Mouse (Mus musculus) CH12.LX (cell line): ENCODE data around the gene Zdhhc20. TPM values are rescaled to one million over a fixed set of nuclear protein-coding genes. Genes with fewer than 3 reads are reported as not detected.
"Not testable (repeated sequence)": the region's sequence is repeated elsewhere in the genome, so short reads cannot be mapped to it uniquely, and the experiment has no call there.

Experiments used
- DNase-seq: peaks from one replicate; pipeline ENCODE4 v3.0.0-alpha.2; 2013; ENCODE audit errors: extremely low read depth
- H3K27ac ChIP-seq: 2 replicates; pipeline ENCODE4 v1.5.1; 2012; ENCODE audit warnings: low read depth, mild to moderate bottlenecking, control low read depth, moderate library complexity; ENCODE audit not compliant: insufficient read depth
- H3K27me3 ChIP-seq: replicated peaks from 2 replicates; pipeline ENCODE3; 2012; ENCODE audit warnings: inconsistent platforms
- H3K36me3 ChIP-seq, 2 experiments: replicated peaks in 1 of 2; 2 replicates each; pipeline versions ENCODE3 to v1.6.1; 2012; ENCODE audit warnings: inconsistent platforms in 1 of 2, low read length in 1 of 2, mild to moderate bottlenecking in 1 of 2, mixed read lengths in 1 of 2, moderate library complexity in 1 of 2; ENCODE audit not compliant: control insufficient read depth in 1 of 2, insufficient read depth in 1 of 2
- H3K4me1 ChIP-seq, 2 experiments: 2 replicates each; pipeline ENCODE4 v1.6.1; 2012; ENCODE audit warnings: inconsistent platforms in 1 of 2, moderate library complexity in 1 of 2; ENCODE audit not compliant: insufficient read depth in 2 of 2, control insufficient read depth in 1 of 2
- H3K4me2 ChIP-seq: 2 replicates; pipeline ENCODE4 v1.6.1; 2012; ENCODE audit warnings: low read depth, mild to moderate bottlenecking, control low read depth; ENCODE audit not compliant: poor library complexity, insufficient read depth, severe bottlenecking
- H3K4me3 ChIP-seq, 3 experiments: fragments of 150-350 bp in 1 of 3; sonication (generic) in 1 of 3; replicated peaks in 1 of 3; 2 replicates each; pipeline versions ENCODE3 to v1.5.1; 2011 to 2012; ENCODE audit warnings: low read depth in 2 of 3, low read length in 2 of 3, mild to moderate bottlenecking in 2 of 3, moderate library complexity in 2 of 3, control low read depth in 1 of 3, improper control_type of control experiment in 1 of 3, inconsistent platforms in 1 of 3, mixed read lengths in 1 of 3; ENCODE audit not compliant: poor library complexity in 1 of 3
- H3K79me2 ChIP-seq: replicated peaks from 2 replicates; pipeline ENCODE4 v1.6.1; 2012; ENCODE audit warnings: mild to moderate bottlenecking, moderate library complexity; ENCODE audit not compliant: control insufficient read depth, poor library complexity, insufficient read depth, severe bottlenecking; ENCODE audit errors: extremely low read depth
- H3K9ac ChIP-seq: 2 replicates; pipeline ENCODE4 v1.6.1; 2012; ENCODE audit warnings: low read depth, mild to moderate bottlenecking, control low read depth, moderate library complexity; ENCODE audit not compliant: insufficient read depth
- H3K9me3 ChIP-seq: replicated peaks from 2 replicates; pipeline ENCODE3; 2012; ENCODE audit warnings: low read length, inconsistent platforms, mixed read lengths
- BHLHE40 ChIP-seq: IDR thresholded peaks from 2 replicates; pipeline ENCODE4 v1.6.1; 2011; ENCODE audit warnings: mild to moderate bottlenecking, low read depth, low read length, improper control_type of control experiment
- EP300 ChIP-seq: IDR thresholded peaks from 2 replicates; pipeline ENCODE4 v1.6.1; 2011; ENCODE audit warnings: low read length, improper control_type of control experiment
- ETS1 ChIP-seq: conservative IDR thresholded peaks from 2 replicates; pipeline ENCODE4 v1.6.1; 2012; ENCODE audit warnings: low read depth, mild to moderate bottlenecking, inconsistent platforms, low read length, improper control_type of control experiment, moderate library complexity
- IRF4 ChIP-seq: IDR thresholded peaks from 2 replicates; pipeline ENCODE4 v1.6.1; 2014; ENCODE audit warnings: low read depth, mild to moderate bottlenecking, inconsistent platforms, low read length, improper control_type of control experiment
- MAX ChIP-seq: IDR thresholded peaks from 2 replicates; pipeline ENCODE4 v1.6.1; 2011; ENCODE audit warnings: low read length, improper control_type of control experiment
- MAZ ChIP-seq: IDR thresholded peaks from 2 replicates; pipeline ENCODE4 v1.6.1; 2012; ENCODE audit warnings: low read depth, mild to moderate bottlenecking, inconsistent platforms, low read length, improper control_type of control experiment, moderate library complexity
- MEF2A ChIP-seq: IDR thresholded peaks from 2 replicates; pipeline ENCODE4 v1.6.1; 2014; ENCODE audit warnings: low read depth, mild to moderate bottlenecking, inconsistent platforms, low read length, improper control_type of control experiment, borderline replicate concordance
- MYC ChIP-seq: IDR thresholded peaks from 2 replicates; pipeline ENCODE4 v1.6.1; 2011; ENCODE audit warnings: low read depth, mild to moderate bottlenecking, improper control_type of control experiment, low read length
- NRF1 ChIP-seq: IDR thresholded peaks from 2 replicates; pipeline ENCODE4 v1.6.1; 2014; ENCODE audit warnings: low read depth, mild to moderate bottlenecking, inconsistent platforms, low read length, improper control_type of control experiment, moderate library complexity
- POLR2A ChIP-seq: IDR thresholded peaks from 2 replicates; pipeline ENCODE4 v1.6.1; 2011; ENCODE audit warnings: low read depth, mild to moderate bottlenecking, improper control_type of control experiment, low read length
- POLR2AphosphoS2 ChIP-seq: IDR thresholded peaks from 2 replicates; pipeline ENCODE4 v1.6.1; 2011; ENCODE audit warnings: low read depth, low read length, improper control_type of control experiment
- SMC3 ChIP-seq: IDR thresholded peaks from 2 replicates; pipeline ENCODE4 v1.6.1; 2011; ENCODE audit warnings: low read depth, low read length, improper control_type of control experiment
- TCF12 ChIP-seq: IDR thresholded peaks from 2 replicates; pipeline ENCODE4 v1.6.1; 2014; ENCODE audit warnings: low read depth, mild to moderate bottlenecking, inconsistent platforms, low read length, improper control_type of control experiment
- UBTF ChIP-seq: IDR thresholded peaks from 2 replicates; pipeline ENCODE4 v1.6.1; 2012; ENCODE audit warnings: low read depth, mild to moderate bottlenecking, inconsistent platforms, low read length, improper control_type of control experiment, moderate library complexity
- USF1 ChIP-seq: IDR thresholded peaks from 2 replicates; pipeline ENCODE4 v1.6.1; 2014; ENCODE audit warnings: low read depth, mild to moderate bottlenecking, inconsistent platforms, low read length, improper control_type of control experiment
- ZC3H11A ChIP-seq: IDR thresholded peaks from 2 replicates; pipeline ENCODE4 v1.6.1; 2012; ENCODE audit warnings: low read depth, mild to moderate bottlenecking, inconsistent platforms, low read length, improper control_type of control experiment
- ZKSCAN1 ChIP-seq: IDR thresholded peaks from 2 replicates; pipeline ENCODE4 v1.6.1; 2012; ENCODE audit warnings: low read depth, inconsistent platforms, low read length, improper control_type of control experiment, borderline replicate concordance
- ZNF384 ChIP-seq: IDR thresholded peaks from 2 replicates; pipeline ENCODE4 v1.6.1; 2012; ENCODE audit warnings: low read depth, low read length, improper control_type of control experiment, inconsistent platforms
- dilution Hi-C: fragments of 300-500 bp; cut with MboI; formaldehyde crosslinking; loops from 2 replicates; pipeline ENCODE4 v1.14.3; 2020; ENCODE audit warnings: low sequenced_read_pairs; ENCODE audit not compliant: extremely low pct_unique_long_range_greater_than_20kb, extremely low pct_ligation_motif_present
- in situ Hi-C: fragments of 300-500 bp; cut with MboI; formaldehyde crosslinking; loops from 3 replicates; pipeline ENCODE4 v1.14.3; 2019; ENCODE audit warnings: low sequenced_read_pairs, low pct_ligation_motif_present, low pct_unique_long_range_greater_than_20kb, mixed read lengths
- polyA plus RNA-seq: library from polyadenylated mRNA; unstranded; fragments of >175 nt; gene quantifications from 2 replicates; pipeline ENCODE4 v1.2.1, GENCODE M21; 2012; ENCODE audit warnings: low read depth; ENCODE audit not compliant: insufficient read length
- total RNA-seq, 2 experiments: library from RNA; depleted of rRNA; stranded (reverse); fragments of 300-350 nt in 1 of 2; fragments of >200 nt in 1 of 2; gene quantifications; 2 replicates each; pipeline ENCODE4 v1.2.3; 2012 to 2014

Gene Zdhhc20
- total and polyA plus RNA-seq, 3 experiments = 10.4 to 41.3 (median 27.4) TPM

- H3K9me3 ChIP-seq, H3K27me3 ChIP-seq, in situ Hi-C loops, H3K4me2 ChIP-seq, H3K27ac ChIP-seq, H3K9ac ChIP-seq, DNase-seq, dilution Hi-C loops, H3K36me3 ChIP-seq, H3K79me2 ChIP-seq, H3K4me3 ChIP-seq: not testable (repeated sequence)
- peaks cover 0 to 15% of the 10 kb centered on the region in 2 experiments; a peak in 2 of 4 replicates for H3K4me1 ChIP-seq
Observed at GRCm38 (mm10) chr14:57896088-57896871, 6.2 kb upstream of the Zdhhc20 start.

DNA sequence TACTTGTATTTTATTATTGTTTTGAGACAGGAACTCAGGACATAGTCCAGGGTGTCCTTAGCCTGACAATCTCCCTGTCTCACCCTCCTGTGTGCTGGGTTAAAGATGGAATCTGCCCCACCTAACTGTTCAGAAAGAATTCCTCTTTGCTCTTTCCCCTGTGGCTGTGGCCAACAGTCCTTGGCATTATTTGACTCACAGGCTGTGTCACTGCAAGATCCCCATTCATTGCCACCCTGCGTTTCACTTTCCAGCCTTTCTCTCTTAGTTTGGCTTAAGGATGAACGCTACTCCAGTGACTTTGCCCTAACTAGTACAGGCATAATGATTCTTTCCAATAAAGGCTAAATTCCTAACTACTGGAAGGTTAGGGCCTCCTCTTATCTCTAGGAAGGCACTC lies 4.3 kb upstream of the Zdhhc20 start:
- dilution Hi-C loops = no loop called here
- TF ChIP-seq BHLHE40 (no peak), USF1 (no peak), ETS1 (no peak), MYC (no peak), MAX (no peak), ZKSCAN1 (no peak), MEF2A (no peak), ZNF384 (no peak), IRF4 (no peak), MAZ (no peak), NRF1 (no peak), EP300 (no peak), UBTF (no peak)
- no peaks in the 10 kb centered on the region for H3K27me3 ChIP-seq
- H3K36me3 ChIP-seq = no peaks in the 10 kb centered on the region
- no peak overlapping the region for H3K9ac ChIP-seq
- H3K4me3 ChIP-seq = no peak overlapping the region
- in situ Hi-C loops = no loop called here
- H3K79me2 ChIP-seq = no peaks in the 10 kb centered on the region; the same call in 1 of the 2 replicates
- H3K4me1 ChIP-seq = peaks cover 0 to 15% of the 10 kb centered on the region in 2 experiments; a peak in 2 of 4 replicates
- no peak overlapping the region for H3K4me2 ChIP-seq
- H3K9me3 ChIP-seq = peaks cover 7% of the 10 kb centered on the region
- no peak for DNase-seq
- no peak overlapping the region for H3K27ac ChIP-seq

DNA sequence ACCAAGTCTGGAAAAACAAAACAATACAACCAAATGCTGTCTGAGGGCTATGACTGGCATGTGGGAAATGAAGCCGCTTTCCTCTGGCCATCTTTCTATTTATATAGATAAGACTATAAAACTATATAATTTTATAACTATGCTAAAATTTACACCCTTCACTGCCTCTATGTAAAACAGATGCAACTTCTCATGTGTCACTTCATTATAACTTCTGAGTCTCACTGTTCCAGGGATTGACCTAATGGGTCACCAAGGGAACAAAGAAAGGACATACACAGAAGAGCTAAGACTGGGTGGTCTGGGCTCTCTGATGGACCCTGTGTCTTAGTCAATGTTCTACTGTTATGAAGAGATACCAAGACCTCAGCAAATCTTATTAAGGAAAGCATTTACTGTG lies 2.9 kb upstream of the Zdhhc20 start:
- Histone ChIP-seq H3K9me3 (peaks cover 7% of the 10 kb centered on the region), H3K79me2 (peaks cover 10% of the 10 kb centered on the region), H3K4me1 (peaks cover 0 to 19% of the 10 kb centered on the region in 2 experiments; a peak in 2 of 4 replicates), H3K4me3 (no peak overlapping the region), H3K9ac (no peak overlapping the region), H3K27me3 (no peaks in the 10 kb centered on the region), H3K27ac (no peak overlapping the region)
- in situ Hi-C loops = no loop called here
- dilution Hi-C loops = no loop called here
- no peak for DNase-seq
- no peak for TF ChIP-seq SMC3
- TF ChIP-seq POLR2A = no peak
- no peak for TF ChIP-seq POLR2AphosphoS2
- no peak for TF ChIP-seq TCF12
- TF ChIP-seq MAZ = no peak
- no peak for TF ChIP-seq IRF4
- no peak for TF ChIP-seq ZC3H11A
- TF ChIP-seq MAX = no peak
- TF ChIP-seq, all 38 proteins: peak for 0
- Histone ChIP-seq H3K4me2 (no peak overlapping the region), H3K36me3 (no peaks in the 10 kb centered on the region)
